Mouse (Mus musculus) right cerebral cortex, postnatal 4 days (tissue): Measurements from ENCODE around the gene Bmper.
A peak's percentile ranks its signal among the peaks of the same experiment; 100 is the strongest.

Source experiments
- DNase-seq: peaks from one replicate; pipeline ENCODE4 v3.0.0-alpha.2; 2022

Gene Bmper

GRCm38 (mm10) chr9:23447271-23447961 lies 224.5 kb downstream of the Bmper start:
- no peak for DNase-seq

GRCm38 (mm10) chr9:23453309-23453708 lies 230.4 kb downstream of the Bmper start:
- no peak for DNase-seq

- no peak for DNase-seq
These were observed 234.3 kb downstream of the Bmper start for GRCm38 (mm10) chr9:23457186-23457585.

GRCm38 (mm10) chr9:23460721-23461120 lies 237.8 kb downstream of the Bmper start:
- DNase-seq = peak; percentile 22

- peak; percentile 35 for DNase-seq
These were observed 240.2 kb downstream of the Bmper start for GRCm38 (mm10) chr9:23462949-23463608.

GRCm38 (mm10) chr9:23464981-23465630 lies 242.2 kb downstream of the Bmper start:
- no peak for DNase-seq

GRCm38 (mm10) chr9:23469886-23470285 lies 247.0 kb downstream of the Bmper start:
- no peak for DNase-seq

- DNase-seq = no peak
These were observed 263.0 kb downstream of the Bmper start for GRCm38 (mm10) chr9:23485851-23486250.

- DNase-seq = no peak
These were observed 264.0 kb downstream of the Bmper start for GRCm38 (mm10) chr9:23486725-23487378.

GRCm38 (mm10) chr9:23488265-23488664 lies 265.4 kb downstream of the Bmper start:
- DNase-seq = no peak

GRCm38 (mm10) chr9:23495400-23495799 lies 272.5 kb downstream of the Bmper start:
- no peak for DNase-seq

GRCm38 (mm10) chr9:23497626-23498025 lies 274.8 kb downstream of the Bmper start:
- DNase-seq = peak; percentile 17

- no peak for DNase-seq
These were observed 311.0 kb downstream of the Bmper start for GRCm38 (mm10) chr9:23533870-23534269.
